Mouse (Mus musculus): Measurements from ENCODE around the gene Ppcdc. TPM values are rescaled to one million over a fixed set of nuclear protein-coding genes. Genes with fewer than 3 reads are reported as not detected.

Ppcdc gene
- polyA plus RNA-seq, 1 experiment from 2014 or later = 11.5 TPM

DNA sequence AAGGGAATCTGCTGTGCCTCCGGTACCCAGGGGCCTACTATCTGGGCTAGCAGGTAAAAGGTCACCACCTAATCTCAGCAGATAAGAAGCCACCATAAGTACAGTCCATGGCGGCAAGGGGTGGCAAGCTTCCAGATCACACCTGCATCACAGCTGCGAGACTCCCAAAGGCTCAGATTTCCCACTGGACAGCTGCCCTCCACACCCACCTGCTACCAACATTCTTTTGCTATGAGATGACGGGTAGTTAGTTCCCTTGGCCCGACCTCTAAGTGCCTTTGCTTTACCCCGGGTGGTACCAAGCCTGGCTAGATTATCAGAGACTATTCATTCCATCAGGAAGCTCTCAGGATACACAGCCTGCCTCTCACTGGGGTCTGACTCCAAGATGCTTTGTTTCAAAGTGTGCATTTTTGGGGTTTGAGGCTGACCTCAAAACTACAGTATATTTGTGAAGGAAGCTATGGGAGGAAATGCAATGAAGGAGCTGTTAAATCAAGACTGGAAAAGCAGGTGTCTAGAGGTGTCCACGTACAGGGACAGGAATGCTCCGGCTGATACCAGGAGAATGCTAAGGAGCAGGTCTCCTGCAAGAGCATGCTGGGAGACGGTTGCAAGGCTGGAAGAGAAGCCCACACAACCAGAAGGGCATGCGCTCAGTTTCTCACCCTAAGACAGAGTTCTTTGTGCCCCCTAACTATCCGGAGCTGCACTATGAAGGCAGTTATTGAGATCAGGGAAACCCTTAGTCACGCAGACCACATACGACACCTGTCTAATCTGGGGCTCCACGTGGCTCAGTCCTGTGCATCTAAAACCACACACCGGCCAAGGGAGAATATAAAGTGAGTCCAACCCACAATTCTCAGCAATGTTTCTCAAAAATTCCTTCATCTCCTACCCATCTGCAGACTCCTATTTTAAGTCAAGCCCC, 37.3 kb downstream of the Ppcdc start:
- 62% methylated on average over 15 of the region's 15 CpGs for WGBS (ENCODE audit: insufficient replicate concordance)
- no peak for DNase-seq

DNA sequence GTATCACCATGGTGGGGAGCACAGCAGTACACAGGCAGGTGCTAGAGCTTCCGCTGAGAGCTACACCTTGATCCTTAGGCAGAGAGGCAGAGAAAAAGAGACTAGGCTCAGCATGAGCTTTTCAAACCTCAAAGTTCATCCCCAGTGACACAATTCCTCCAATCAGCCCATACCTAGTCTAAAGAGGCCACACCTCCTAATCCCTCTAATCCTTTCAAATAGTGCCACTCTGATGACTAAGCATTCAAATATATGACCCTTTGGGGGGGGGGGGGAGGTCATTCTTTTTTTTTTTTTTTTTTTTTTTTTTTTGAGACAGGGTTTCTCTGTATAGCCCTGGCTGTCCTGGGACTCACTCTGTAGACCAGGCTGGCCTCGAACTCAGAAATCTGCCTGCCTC, 41.2 kb downstream of the Ppcdc start:
- Histone ChIP-seq H3K4me2 (ENCODE audit: low read depth, low read length) (no peak overlapping the region), H3K4me1 (ENCODE audit: insufficient read depth) (no peaks in the 10 kb centered on the region), H3K9ac (replicated peaks) (no peak overlapping the region), H3K9me3 (ENCODE audit: low read length) (peaks cover 11% of the 10 kb centered on the region; the same call in 1 of the 2 replicates), H3K27ac (ENCODE audit: low read depth) (no peak overlapping the region), H3K36me3 (replicated peaks; ENCODE audit: insufficient read depth, low read length) (no peaks in the 10 kb centered on the region), H3K4me3 (ENCODE audit: low read depth, low read length) (no peak overlapping the region), H3K27me3 (ENCODE audit: insufficient read depth, low read length) (no peaks in the 10 kb centered on the region)
- DNase-seq (no peak), ATAC-seq (no peak)
- WGBS (ENCODE audit: insufficient replicate concordance) = 84% methylated on average over 2 of the region's 2 CpGs
- TF ChIP-seq EP300 (IDR thresholded peaks at IDR 0.05; ENCODE audit: low read depth) (no peak), CTCF (IDR thresholded peaks at IDR 0.05; ENCODE audit: low read depth) (no peak)

More for the DNA sequence above, 37.3 kb downstream of the Ppcdc start:
- Histone ChIP-seq H3K4me3 (ENCODE audit: low read depth, low read length) (no peak overlapping the region), H3K4me1 (ENCODE audit: insufficient read depth) (no peaks in the 10 kb centered on the region), H3K9me3 (ENCODE audit: low read length) (peaks cover 11% of the 10 kb centered on the region; the same call in 1 of the 2 replicates), H3K36me3 (replicated peaks; ENCODE audit: insufficient read depth, low read length) (no peaks in the 10 kb centered on the region), H3K9ac (replicated peaks) (no peak overlapping the region), H3K27ac (ENCODE audit: low read depth) (no peak overlapping the region), H3K4me2 (ENCODE audit: low read depth, low read length) (no peak overlapping the region), H3K27me3 (ENCODE audit: insufficient read depth, low read length) (no peaks in the 10 kb centered on the region)
- TF ChIP-seq CTCF (IDR thresholded peaks at IDR 0.05; ENCODE audit: low read depth) (no peak), EP300 (IDR thresholded peaks at IDR 0.05; ENCODE audit: low read depth) (no peak)
- no peak for ATAC-seq

DNA sequence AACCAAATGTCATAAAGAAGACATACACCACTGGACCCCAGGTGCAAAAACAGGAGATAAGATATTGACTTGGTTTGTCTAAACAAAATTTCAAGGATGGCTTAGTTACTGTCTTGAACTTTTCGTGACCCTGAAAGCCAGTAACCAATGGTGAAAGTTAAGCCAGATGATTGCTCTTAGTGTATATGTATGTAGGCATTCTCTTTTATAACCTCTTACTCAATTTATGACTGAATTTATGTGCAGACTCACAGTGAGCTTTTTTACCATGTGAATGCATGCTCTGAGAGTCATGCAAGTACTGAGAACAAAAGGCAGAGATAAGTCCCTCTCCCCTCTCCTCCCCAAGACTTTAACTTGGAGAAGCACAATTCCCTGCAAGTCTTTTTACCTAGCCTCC, 47.0 kb downstream of the Ppcdc start:
- TF ChIP-seq EP300 (IDR thresholded peaks at IDR 0.05; ENCODE audit: low read depth) (no peak), CTCF (IDR thresholded peaks at IDR 0.05; ENCODE audit: low read depth) (no peak)
- no peak overlapping the region for H3K9ac ChIP-seq (replicated peaks)
- ATAC-seq (no peak), DNase-seq (no peak)
- 62% methylated on average over 1 of the region's 1 CpGs for WGBS (ENCODE audit: insufficient replicate concordance)
- no peak overlapping the region for H3K4me2 ChIP-seq (ENCODE audit: low read depth, low read length)
- H3K27ac ChIP-seq (ENCODE audit: low read depth) = no peak overlapping the region
- no peak overlapping the region for H3K4me3 ChIP-seq (ENCODE audit: low read depth, low read length)
- no peaks in the 10 kb centered on the region for H3K4me1 ChIP-seq (ENCODE audit: insufficient read depth)
- no peaks in the 10 kb centered on the region for H3K27me3 ChIP-seq (ENCODE audit: insufficient read depth, low read length)
- no peaks in the 10 kb centered on the region for H3K36me3 ChIP-seq (replicated peaks; ENCODE audit: insufficient read depth, low read length)
- H3K9me3 ChIP-seq (ENCODE audit: low read length) = no peaks in the 10 kb centered on the region

DNA sequence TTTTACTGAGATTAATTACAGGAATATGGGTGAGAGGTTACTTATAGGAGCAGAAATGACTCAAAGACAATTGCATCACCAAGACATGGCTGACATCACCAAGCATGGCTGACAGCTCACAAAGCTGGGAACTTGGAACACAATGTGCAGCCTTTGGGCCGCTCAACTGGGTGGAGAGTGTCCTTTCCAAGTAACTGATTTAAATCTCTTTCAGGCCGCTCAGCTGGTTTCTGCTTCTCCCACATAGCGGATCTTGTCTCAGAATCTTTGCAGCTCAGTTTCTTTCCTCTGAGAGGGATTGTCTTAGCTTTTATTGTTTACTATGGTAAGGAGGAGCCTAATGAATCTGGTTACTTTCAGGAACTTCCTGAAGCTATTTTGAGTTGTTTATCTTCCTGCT, 49.1 kb downstream of the Ppcdc start:
- Histone ChIP-seq H3K4me3 (ENCODE audit: low read depth, low read length) (no peak overlapping the region), H3K9me3 (ENCODE audit: low read length) (no peaks in the 10 kb centered on the region), H3K9ac (replicated peaks) (no peak overlapping the region), H3K27ac (ENCODE audit: low read depth) (no peak overlapping the region), H3K36me3 (replicated peaks; ENCODE audit: insufficient read depth, low read length) (no peaks in the 10 kb centered on the region), H3K4me1 (ENCODE audit: insufficient read depth) (no peaks in the 10 kb centered on the region), H3K27me3 (ENCODE audit: insufficient read depth, low read length) (no peaks in the 10 kb centered on the region), H3K4me2 (ENCODE audit: low read depth, low read length) (no peak overlapping the region)
- DNase-seq (no peak), ATAC-seq (no peak)
- 70% methylated on average over 3 of the region's 3 CpGs for WGBS (ENCODE audit: insufficient replicate concordance)
- TF ChIP-seq EP300 (IDR thresholded peaks at IDR 0.05; ENCODE audit: low read depth) (no peak), CTCF (IDR thresholded peaks at IDR 0.05; ENCODE audit: low read depth) (no peak)

DNA sequence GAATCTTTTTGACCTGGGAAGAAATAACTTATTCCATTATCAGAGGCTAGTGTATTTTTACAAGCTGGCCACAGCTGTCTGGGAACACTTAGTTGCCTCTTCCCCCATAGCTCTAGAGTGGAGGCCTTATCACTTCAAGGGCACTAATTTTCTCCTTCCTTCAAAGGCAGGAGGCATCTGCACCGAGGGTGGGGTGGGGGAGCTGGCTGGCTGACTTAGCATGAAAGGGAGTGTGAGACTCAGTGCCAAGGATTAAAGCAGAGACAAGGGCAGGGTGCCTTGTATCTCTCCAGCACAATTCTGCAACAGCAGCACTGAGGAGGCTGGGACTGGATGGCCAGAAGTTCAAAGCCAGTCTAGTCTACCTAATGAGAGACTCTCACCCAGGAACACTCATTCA, 50.8 kb downstream of the Ppcdc start:
- Histone ChIP-seq H3K36me3 (replicated peaks; ENCODE audit: insufficient read depth, low read length) (no peaks in the 10 kb centered on the region), H3K4me3 (ENCODE audit: low read depth, low read length) (no peak overlapping the region), H3K9me3 (ENCODE audit: low read length) (no peaks in the 10 kb centered on the region), H3K9ac (replicated peaks) (no peak overlapping the region), H3K4me2 (ENCODE audit: low read depth, low read length) (no peak overlapping the region), H3K27ac (ENCODE audit: low read depth) (no peak overlapping the region), H3K27me3 (ENCODE audit: insufficient read depth, low read length) (no peaks in the 10 kb centered on the region), H3K4me1 (ENCODE audit: insufficient read depth) (no peaks in the 10 kb centered on the region)
- ATAC-seq (no peak), DNase-seq (no peak)
- no peak for TF ChIP-seq CTCF (IDR thresholded peaks at IDR 0.05; ENCODE audit: low read depth)
- no peak for TF ChIP-seq EP300 (IDR thresholded peaks at IDR 0.05; ENCODE audit: low read depth)
- WGBS (ENCODE audit: insufficient replicate concordance) = 22% methylated on average over 1 of the region's 1 CpGs

DNA sequence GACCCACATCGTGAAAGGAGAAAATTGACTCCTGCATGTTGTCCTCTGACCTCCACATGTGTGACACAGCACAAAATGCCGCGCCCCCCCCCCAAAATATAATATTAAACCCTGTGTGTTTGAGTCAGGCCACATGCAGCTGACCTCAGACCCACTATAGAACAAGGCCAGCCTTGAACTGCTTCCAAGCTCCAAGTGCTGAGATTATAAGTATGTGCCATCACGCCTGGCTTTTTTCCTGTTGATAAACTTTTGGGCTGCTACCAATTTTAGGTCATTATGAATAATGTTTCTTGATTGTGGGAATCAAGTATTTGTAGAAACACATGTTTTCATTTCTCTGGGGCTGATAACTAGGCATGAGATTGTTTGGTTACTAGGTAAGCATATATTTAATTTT, 53.0 kb downstream of the Ppcdc start:
- Histone ChIP-seq H3K4me2 (ENCODE audit: low read depth, low read length) (no peak overlapping the region), H3K9me3 (ENCODE audit: low read length) (no peaks in the 10 kb centered on the region), H3K9ac (replicated peaks) (no peak overlapping the region), H3K27ac (ENCODE audit: low read depth) (no peak overlapping the region), H3K36me3 (replicated peaks; ENCODE audit: insufficient read depth, low read length) (no peaks in the 10 kb centered on the region), H3K4me3 (ENCODE audit: low read depth, low read length) (no peak overlapping the region), H3K4me1 (ENCODE audit: insufficient read depth) (no peaks in the 10 kb centered on the region), H3K27me3 (ENCODE audit: insufficient read depth, low read length) (no peaks in the 10 kb centered on the region)
- TF ChIP-seq EP300 (IDR thresholded peaks at IDR 0.05; ENCODE audit: low read depth) = no peak
- no peak for TF ChIP-seq CTCF (IDR thresholded peaks at IDR 0.05; ENCODE audit: low read depth)
- ATAC-seq (no peak), DNase-seq (no peak)
- WGBS (ENCODE audit: insufficient replicate concordance) = 71% methylated on average over 4 of the region's 4 CpGs
